Mouse (Mus musculus) liver, postnatal 0 days (tissue): Measurements from ENCODE around the gene Elovl5.

ENCODE experiments used
- CTCF ChIP-seq: sonication (generic); IDR thresholded peaks from 2 replicates; pipeline ENCODE4 v1.5.1; 2016; ENCODE audit warnings: antibody characterized with exemption, low read depth
- EP300 ChIP-seq: IDR thresholded peaks from 2 replicates; pipeline ENCODE4 v1.6.1; 2016; ENCODE audit warnings: antibody characterized with exemption, low read depth, mild to moderate bottlenecking

GRCm38 (mm10) chr9:77993101-77993500 is 75.9 kb downstream of the Elovl5 start:
- TF ChIP-seq CTCF: no peak
- TF ChIP-seq EP300: no peak
